Mouse (Mus musculus) limb, embryonic 10.5 days (tissue): ENCODE data around the gene Ccdc87. TPM values are rescaled to one million over a fixed set of nuclear protein-coding genes. Genes with fewer than 3 reads are reported as not detected.
"Not testable (repeated sequence)": the region's sequence is repeated elsewhere in the genome, so short reads cannot be mapped to it uniquely, and the experiment has no call there.

Source experiments
- DNase-seq: peaks from one replicate; pipeline ENCODE4 v3.0.0-alpha.2; 2017; ENCODE audit warnings: low spot score
- H3K27ac ChIP-seq: fragments of 300-500 bp; sonication (generic); 2 replicates; pipeline ENCODE4 v1.5.1; 2016; ENCODE audit warnings: mild to moderate bottlenecking
- H3K27me3 ChIP-seq: fragments of 300-500 bp; sonication (generic); 2 replicates; pipeline ENCODE4 v1.6.1; 2016; ENCODE audit warnings: low read depth, mild to moderate bottlenecking; ENCODE audit not compliant: poor library complexity, severe bottlenecking
- H3K36me3 ChIP-seq: fragments of 300-500 bp; sonication (generic); 2 replicates; pipeline ENCODE4 v1.6.1; 2016; ENCODE audit warnings: mild to moderate bottlenecking, moderate library complexity
- H3K4me1 ChIP-seq: fragments of 300-500 bp; sonication (generic); 2 replicates; pipeline ENCODE4 v1.6.1; 2016
- H3K4me3 ChIP-seq: fragments of 300-500 bp; sonication (generic); 2 replicates; pipeline ENCODE4 v1.5.1; 2016; ENCODE audit warnings: mild to moderate bottlenecking, moderate library complexity
- H3K9me3 ChIP-seq: fragments of 300-500 bp; sonication (generic); replicated peaks from 2 replicates; pipeline ENCODE4 v1.6.1; 2016; ENCODE audit warnings: mild to moderate bottlenecking
- WGBS: fragments of 180-500 bp; shearing (Covaris S2); methylation state at CpG from one replicate; pipeline ENCODE4 v1.1.7; 2016; 5-methylcytosine and 5-hydroxymethylcytosine counted together
- polyA plus RNA-seq: library from polyadenylated mRNA; unstranded; fragments of >200 nt; fragmentation: Nextera tagmentation; extraction: Ambion mirVana; gene quantifications from 2 replicates; pipeline ENCODE4 v1.2.1, GENCODE M21; 2016

Ccdc87 gene
- polyA plus RNA-seq, 1 experiment from 2014 or later: not detected

DNA sequence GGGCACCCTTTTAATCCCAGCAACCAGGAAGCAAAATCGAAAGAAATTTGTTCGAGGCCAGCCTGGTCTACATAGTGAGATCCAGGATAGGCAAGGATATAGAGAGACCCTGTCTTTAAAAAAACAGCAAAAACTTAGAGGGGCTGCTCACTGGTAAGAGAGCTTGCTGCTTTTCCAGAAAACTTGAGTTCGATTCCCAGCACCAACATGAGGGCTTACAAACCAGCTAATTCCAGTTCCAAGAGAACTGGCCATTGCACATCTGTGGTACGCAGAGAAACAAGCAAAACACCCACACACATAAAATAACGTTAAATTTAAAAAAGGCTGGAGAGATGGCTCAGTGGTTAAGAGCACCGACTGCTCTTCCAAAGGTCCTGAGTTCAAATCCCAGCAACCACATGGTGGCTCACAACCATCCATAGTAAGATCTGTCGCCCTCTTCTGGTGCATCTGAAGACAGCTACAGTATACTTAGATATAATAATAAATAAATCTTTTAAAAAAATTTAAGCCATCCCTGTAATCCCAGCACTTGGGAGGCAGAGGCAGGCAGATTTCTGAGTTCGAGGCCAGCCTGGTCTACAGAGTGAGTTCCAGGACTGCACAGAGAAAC lies 26.7 kb upstream of the Ccdc87 start:
- DNase-seq: not testable (repeated sequence)
- H3K27ac ChIP-seq: peak overlapping the region; percentile 92
- 77% methylated on average over 8 of the region's 8 CpGs for WGBS

DNA sequence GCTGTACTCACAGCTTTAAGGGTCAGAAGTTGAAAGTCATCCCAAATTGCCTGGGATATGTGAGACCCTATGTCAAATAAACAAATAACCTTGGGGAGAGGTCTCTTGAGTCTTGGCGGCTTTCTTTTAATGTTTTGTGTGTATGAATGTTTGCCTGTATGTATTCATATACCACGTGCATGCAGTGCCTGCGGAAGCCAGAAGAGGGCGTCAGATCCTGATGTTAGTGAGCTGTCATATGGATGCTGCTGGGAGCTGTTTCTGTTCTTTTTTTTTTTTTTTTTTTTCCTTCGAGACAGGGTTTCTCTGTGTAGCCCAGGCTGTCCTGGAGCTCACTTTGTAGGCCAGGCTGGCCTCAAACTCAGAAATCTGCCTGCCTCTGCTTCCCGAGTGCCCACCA lies 26.2 kb upstream of the Ccdc87 start:
- Histone ChIP-seq H3K36me3 (no peaks in the 10 kb centered on the region), H3K4me3 (no peak overlapping the region), H3K27ac (no peak overlapping the region), H3K4me1 (peaks cover 17% of the 10 kb centered on the region), H3K27me3 (no peaks in the 10 kb centered on the region), H3K9me3 (no peaks in the 10 kb centered on the region; the same call in 1 of the 2 replicates)
- DNase-seq: no peak
- 80% methylated on average over 6 of the region's 6 CpGs for WGBS

More for the DNA sequence above, 26.7 kb upstream of the Ccdc87 start:
- not testable (repeated sequence) for H3K27me3 ChIP-seq, H3K36me3 ChIP-seq, H3K9me3 ChIP-seq
- Histone ChIP-seq H3K4me1 (peaks cover 20% of the 10 kb centered on the region), H3K4me3 (peak overlapping the region; percentile 91)

DNA sequence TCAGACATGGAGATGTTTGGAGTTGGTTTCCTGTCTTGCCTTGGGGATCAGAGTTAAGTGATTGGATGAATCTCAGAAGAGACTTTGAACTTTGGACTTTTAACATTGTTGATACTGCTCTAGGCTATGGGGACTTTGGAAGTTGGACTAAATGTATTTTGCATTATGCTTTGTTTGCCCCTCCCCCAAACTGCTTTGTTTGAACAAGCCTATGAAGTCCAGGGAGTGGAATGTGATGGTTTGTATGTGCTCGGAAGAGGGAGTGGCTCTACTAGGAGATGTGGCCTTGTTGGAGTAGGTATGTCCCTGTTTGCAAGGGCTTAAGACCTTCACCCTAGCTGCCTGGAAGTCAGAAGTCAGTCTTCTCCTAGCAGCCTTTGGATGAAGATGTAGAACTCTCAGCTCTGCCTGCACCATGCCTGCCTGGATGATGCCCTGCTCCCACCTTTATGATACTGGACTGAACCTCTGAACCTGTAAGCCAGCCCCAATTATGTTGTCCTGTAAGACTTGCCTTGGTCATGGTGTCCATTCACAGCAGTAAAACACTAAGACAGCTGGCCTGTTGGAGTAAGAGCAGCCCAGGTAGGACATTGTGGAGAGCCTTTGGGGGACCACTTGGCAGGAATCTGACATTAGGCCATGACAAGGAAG lies 21.9 kb upstream of the Ccdc87 start:
- 74% methylated on average over 1 of the region's 1 CpGs for WGBS
- Histone ChIP-seq H3K4me3 (no peak overlapping the region), H3K27me3 (no peaks in the 10 kb centered on the region), H3K27ac (no peak overlapping the region), H3K36me3 (no peaks in the 10 kb centered on the region), H3K9me3 (no peaks in the 10 kb centered on the region; the same call in 1 of the 2 replicates), H3K4me1 (no peaks in the 10 kb centered on the region)
- no peak for DNase-seq

DNA sequence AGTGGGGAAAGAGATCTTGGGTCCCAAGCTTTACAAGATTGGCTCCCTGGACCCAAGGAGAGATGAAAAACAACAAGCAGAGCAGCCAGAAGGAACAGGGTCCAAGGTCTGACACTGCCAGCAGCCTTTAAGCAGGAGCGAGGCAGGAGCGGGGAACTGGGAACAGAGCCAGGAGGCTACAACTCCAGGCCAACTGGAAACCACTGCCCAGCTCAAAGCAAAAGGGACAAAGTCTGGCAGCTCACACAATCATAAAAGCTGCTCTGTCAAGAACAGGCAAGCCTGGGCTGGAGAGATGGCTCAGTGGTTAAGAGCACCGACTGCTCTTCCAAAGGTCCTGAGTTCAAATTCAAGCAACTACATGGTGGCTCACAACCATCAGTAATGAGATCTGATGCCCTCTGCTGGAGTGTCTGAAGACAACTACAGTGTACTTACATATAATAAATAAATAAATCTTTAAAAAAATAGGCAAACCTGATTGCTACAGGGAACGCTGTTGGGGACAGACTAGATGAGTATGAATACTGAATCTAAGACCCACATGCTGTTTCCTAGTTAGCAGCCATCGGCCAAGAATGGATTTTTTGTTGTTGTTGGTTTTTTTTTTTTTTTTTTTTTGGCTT lies 18.4 kb upstream of the Ccdc87 start:
- DNase-seq: no peak
- no peaks in the 10 kb centered on the region for H3K27me3 ChIP-seq
- peaks cover 18% of the 10 kb centered on the region for H3K36me3 ChIP-seq
- no peaks in the 10 kb centered on the region for H3K9me3 ChIP-seq
- H3K4me1 ChIP-seq: no peaks in the 10 kb centered on the region
- no peak overlapping the region for H3K27ac ChIP-seq
- no peak overlapping the region for H3K4me3 ChIP-seq
- 87% methylated on average over 5 of the region's 5 CpGs for WGBS

DNA sequence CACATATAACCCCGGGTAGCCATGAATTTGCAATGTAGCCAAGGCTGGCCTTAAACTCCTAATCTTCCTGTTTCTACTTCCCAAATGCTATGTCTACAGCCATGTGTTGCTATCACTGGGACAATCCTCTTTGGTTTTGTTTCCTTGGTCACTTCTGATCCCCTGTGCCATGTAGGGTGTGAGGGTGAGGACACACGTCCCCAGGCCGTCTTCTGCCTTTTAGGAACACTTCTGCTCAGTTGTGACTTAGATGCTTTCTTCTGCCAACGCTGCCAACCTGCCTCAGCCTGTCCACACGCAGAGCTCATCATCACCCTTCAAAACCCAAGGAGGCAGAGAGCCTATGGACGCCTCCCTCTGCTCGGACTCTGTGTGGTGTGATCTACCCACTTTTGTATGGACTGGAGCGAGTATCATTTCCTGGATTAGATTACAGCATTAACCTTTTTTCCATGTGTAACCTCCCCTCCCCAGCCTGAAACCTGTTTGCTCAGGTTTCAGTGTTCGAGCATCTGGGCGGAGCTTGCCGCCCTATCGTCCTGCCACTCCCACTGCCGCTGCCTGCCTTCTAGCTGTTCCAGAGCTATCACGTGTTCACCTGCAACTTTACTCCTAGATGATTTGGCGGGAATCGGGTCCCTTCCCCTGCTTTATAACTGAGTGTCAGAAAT lies 10.6 kb upstream of the Ccdc87 start:
- 51% methylated on average over 16 of the region's 16 CpGs for WGBS
- Histone ChIP-seq H3K4me3 (no peak overlapping the region), H3K9me3 (no peaks in the 10 kb centered on the region), H3K4me1 (peaks cover 9% of the 10 kb centered on the region; the same call in 1 of the 2 replicates), H3K36me3 (peaks cover 57% of the 10 kb centered on the region), H3K27ac (no peak overlapping the region; the same call in 1 of the 2 replicates), H3K27me3 (no peaks in the 10 kb centered on the region)
- DNase-seq: no peak

DNA sequence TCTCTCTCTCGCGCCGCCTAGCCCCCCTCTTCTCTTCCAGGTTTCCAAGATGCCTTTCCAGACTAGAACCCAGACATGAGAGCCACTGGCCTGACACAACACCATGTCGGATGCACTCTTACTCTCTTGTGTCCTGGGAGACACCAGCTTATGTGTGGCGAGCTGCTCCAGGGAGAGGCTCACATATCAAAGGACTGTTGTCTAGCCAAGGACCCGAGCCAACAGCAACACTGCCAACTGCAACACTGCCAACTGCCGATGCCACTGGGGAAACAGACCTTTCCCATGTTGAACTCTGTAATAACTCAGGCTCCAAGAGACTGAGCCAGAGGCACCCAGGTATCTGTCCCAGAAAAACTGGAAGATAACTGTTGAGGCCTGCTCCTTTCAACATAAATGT lies 10.0 kb upstream of the Ccdc87 start:
- 63% methylated on average over 7 of the region's 7 CpGs for WGBS
- Histone ChIP-seq H3K27ac (no peak overlapping the region), H3K27me3 (no peaks in the 10 kb centered on the region), H3K36me3 (peaks cover 59% of the 10 kb centered on the region), H3K9me3 (no peaks in the 10 kb centered on the region), H3K4me1 (peaks cover 9% of the 10 kb centered on the region; the same call in 1 of the 2 replicates), H3K4me3 (no peak overlapping the region)
- DNase-seq: no peak

DNA sequence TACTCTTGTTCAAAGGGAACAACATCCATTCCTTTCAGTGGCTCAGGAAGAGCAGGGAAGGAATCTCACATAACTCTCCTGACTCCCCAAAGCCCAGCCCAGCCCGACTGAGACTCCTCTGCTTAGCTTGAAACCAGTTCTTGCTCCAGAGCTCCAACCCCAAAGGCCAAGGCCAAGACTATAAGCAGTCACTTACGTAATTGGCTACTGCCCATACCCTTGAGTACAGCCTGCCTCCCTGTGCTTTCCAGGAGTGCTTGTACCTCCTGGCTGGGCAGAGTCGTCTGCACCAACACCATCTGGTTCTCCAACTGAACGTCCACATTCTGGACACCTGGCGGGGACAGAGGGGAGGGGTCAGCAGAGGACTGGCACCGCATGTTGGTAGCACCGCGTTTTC lies 5.2 kb upstream of the Ccdc87 start:
- Histone ChIP-seq H3K4me3 (no peak overlapping the region), H3K36me3 (peaks cover 36% of the 10 kb centered on the region), H3K9me3 (no peaks in the 10 kb centered on the region), H3K27ac (no peak overlapping the region), H3K27me3 (no peaks in the 10 kb centered on the region), H3K4me1 (peaks cover 13% of the 10 kb centered on the region)
- DNase-seq: no peak
- WGBS: 84% methylated on average over 8 of the region's 8 CpGs

DNA sequence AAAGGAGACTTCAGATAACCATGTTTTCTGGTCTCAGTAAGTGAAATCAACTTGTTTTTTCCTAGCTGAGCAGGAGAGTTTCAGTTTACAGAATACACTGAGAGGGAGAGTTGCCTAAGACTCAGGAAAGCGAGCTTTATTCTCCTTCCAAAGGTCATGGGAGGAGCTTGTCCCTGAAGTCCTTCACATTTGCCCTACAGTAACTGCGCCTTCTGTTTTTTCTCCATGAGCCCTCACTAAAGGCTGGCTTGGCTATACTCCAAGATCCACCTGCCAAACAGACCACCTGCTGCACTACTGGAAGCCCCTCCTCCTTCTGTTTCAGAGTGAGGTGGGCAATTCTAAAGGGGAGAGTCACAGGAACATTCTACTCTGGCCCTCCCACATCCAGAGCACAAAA lies 3.1 kb upstream of the Ccdc87 start:
- Histone ChIP-seq H3K27me3 (peaks cover 18% of the 10 kb centered on the region), H3K27ac (no peak overlapping the region), H3K4me3 (no peak overlapping the region), H3K4me1 (peaks cover 17% of the 10 kb centered on the region), H3K36me3 (peaks cover 28% of the 10 kb centered on the region), H3K9me3 (no peaks in the 10 kb centered on the region)
- no peak for DNase-seq
- WGBS: 78% methylated on average over 2 of the region's 2 CpGs

DNA sequence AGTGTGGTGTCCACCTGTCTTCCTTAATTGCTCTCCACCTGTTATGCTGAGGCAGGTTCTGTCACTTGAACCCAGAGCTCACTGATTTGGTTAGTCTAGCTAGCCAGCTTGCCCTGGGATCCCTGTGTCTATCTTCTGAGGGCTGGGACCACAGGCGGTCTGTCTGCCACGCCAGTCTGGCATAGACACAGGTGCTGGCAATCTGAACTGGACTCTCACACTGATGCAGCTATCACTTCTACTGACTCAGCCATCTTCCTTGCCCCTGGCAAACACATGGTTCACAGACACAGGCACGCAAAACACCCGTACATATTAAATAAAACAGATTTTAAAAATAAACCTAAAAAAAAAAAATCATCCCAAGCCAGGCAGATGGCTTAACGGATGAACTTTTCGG lies 2.1 kb upstream of the Ccdc87 start:
- H3K4me1 ChIP-seq: peaks cover 17% of the 10 kb centered on the region
- H3K27ac ChIP-seq: no peak overlapping the region
- H3K9me3 ChIP-seq: no peaks in the 10 kb centered on the region
- WGBS: 93% methylated on average over 6 of the region's 6 CpGs
- peaks cover 22% of the 10 kb centered on the region for H3K36me3 ChIP-seq
- peaks cover 28% of the 10 kb centered on the region for H3K27me3 ChIP-seq
- H3K4me3 ChIP-seq: no peak overlapping the region
- DNase-seq: no peak

DNA sequence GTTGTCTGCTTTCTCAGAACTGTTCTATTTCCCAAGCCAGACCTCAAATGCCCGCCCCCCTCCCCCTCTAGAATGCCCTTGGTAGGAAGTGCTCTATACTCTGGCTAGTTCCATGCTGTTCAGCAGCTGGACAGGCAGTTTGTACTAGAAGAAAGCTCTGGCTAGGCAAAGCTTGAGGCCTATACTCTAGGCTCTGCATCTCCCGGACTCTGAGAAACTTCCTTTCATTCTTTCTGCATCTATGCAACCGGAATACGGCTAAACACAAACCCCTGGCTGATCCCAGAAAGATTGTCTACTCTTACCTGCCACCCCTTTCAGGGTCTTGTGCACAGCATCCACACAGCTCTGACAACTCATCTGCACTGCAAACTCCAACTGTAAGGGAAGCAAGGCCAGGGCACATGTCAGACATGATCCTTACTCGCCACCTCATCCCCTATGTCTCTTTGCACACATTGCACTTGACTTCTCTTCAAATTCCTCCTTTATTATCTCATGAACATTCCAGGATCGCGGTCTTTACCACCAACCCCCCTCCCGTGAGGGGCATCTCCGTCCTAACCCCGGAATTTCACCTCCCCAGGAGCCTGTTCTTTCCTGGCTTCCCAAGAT lies 533 bp upstream of the Ccdc87 start:
- Histone ChIP-seq H3K4me1 (peaks cover 17% of the 10 kb centered on the region), H3K9me3 (no peaks in the 10 kb centered on the region), H3K36me3 (peaks cover 8% of the 10 kb centered on the region), H3K4me3 (peak overlapping the region; percentile 72), H3K27me3 (peaks cover 34% of the 10 kb centered on the region), H3K27ac (peak overlapping the region; percentile 86)
- no peak for DNase-seq
- WGBS: 40% methylated on average over 10 of the region's 10 CpGs

DNA sequence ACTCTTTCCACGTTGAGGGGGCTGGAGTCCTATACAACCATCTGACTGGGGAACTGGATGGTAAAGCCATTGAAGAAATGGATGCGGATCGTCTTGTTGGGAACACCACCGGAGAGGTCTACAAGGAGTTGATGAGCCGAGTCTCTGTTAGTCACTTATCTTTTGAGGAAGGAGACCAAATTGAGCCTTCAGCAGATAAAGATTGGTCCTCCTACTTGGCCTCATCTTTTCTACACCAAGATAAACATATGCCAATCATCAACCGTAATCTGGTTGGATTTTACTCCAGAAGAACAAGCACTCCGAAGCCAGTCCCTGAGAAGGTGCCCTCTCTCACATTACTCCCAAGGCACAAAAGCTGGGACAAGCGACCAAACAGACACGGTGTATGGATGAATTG lies 1.7 kb downstream of the Ccdc87 start:
- DNase-seq: no peak
- Histone ChIP-seq H3K27ac (no peak overlapping the region), H3K27me3 (peaks cover 34% of the 10 kb centered on the region), H3K4me3 (no peak overlapping the region), H3K4me1 (peaks cover 17% of the 10 kb centered on the region), H3K9me3 (no peaks in the 10 kb centered on the region), H3K36me3 (no peaks in the 10 kb centered on the region; the same call in 1 of the 2 replicates)
- 86% methylated on average over 9 of the region's 9 CpGs for WGBS

DNA sequence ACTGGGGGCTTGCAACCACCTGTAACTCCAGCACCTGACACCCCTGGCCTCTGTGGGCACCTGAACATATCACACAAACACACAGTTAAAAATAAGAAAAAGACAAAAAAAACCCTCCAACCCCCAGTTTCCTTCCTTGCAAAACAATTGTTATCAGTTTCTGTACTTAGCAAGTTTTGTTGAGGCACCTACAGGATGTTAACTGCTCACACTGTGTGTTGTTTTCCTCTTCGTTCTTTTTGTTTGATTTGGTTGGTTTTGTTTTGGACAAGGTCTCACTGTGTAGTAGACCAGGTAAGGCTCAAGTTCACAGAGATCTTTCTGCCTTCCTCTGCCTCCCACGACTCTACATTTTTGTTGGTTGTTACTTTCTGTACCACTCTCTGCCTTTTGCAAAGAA lies 3.4 kb downstream of the Ccdc87 start:
- Histone ChIP-seq H3K9me3 (no peaks in the 10 kb centered on the region), H3K4me1 (peaks cover 17% of the 10 kb centered on the region), H3K4me3 (no peak overlapping the region), H3K27ac (no peak overlapping the region), H3K27me3 (peaks cover 34% of the 10 kb centered on the region), H3K36me3 (no peaks in the 10 kb centered on the region)
- DNase-seq: no peak
- 72% methylated on average over 2 of the region's 2 CpGs for whole genome bisulfite sequencing
